Mouse (Mus musculus) heart, adult 2 months (tissue): ENCODE data around the gene Tldc2.

Experiments
- CTCF ChIP-seq: fragments of 200-600 bp; IDR thresholded peaks from 2 replicates; pipeline ENCODE4 v1.8.1; 2022; ENCODE audit warnings: antibody characterized with exemption, mild to moderate bottlenecking, moderate library complexity
- POLR2A ChIP-seq: fragments of 200-500 bp; IDR thresholded peaks from 2 replicates; pipeline ENCODE4 v1.6.1; 2011; ENCODE audit warnings: mild to moderate bottlenecking, low read depth, low read length, control low read depth; ENCODE audit not compliant: insufficient read depth

DNA sequence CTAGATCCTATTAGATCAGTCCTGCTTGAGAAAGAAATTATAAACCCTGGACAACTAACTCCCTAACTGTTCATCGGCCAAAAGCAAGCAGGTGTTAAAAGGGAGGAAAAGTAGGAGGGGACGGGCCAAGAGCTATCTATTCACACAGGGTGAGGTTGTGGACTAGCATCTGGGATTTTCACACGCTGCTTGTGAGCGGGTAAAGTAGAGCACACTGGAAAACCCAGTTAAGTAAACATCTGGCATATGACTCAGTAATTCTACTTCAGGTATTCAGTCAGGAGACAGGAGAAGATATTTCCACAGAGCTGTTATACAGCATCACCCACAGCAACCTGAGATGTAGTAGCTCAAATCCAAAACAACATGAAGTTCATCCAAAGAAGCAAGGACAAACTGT lies 31.7 kb downstream of the Tldc2 start:
- no peak for TF ChIP-seq POLR2A
- TF ChIP-seq CTCF, result no peak
